Mouse (Mus musculus) retina, postnatal 7 days (tissue): ENCODE measurements at regions not wholly inside any gene's neighbourhood (a gene's known extent, or its start where the extent isn't known, plus 50 kb on each side); places are given as distances from the start of the nearest gene placed in this dataset.

Experiments
- DNase-seq: peaks from one replicate; pipeline ENCODE4 v3.0.0-alpha.2; 2012; ENCODE audit warnings: low read depth, low spot score

- no peak for DNase-seq
These were observed 56.4 kb downstream of the Cd24a start for GRCm38 (mm10) chr10:43634371-43635080.

- no peak for DNase-seq
These were observed 63.3 kb downstream of the Cd24a start for GRCm38 (mm10) chr10:43641169-43641945.

GRCm38 (mm10) chr10:43646326-43646725 lies 68.2 kb downstream of the Cd24a start:
- no peak for DNase-seq

GRCm38 (mm10) chr10:43646965-43647364 lies 68.9 kb downstream of the Cd24a start:
- DNase-seq = no peak

GRCm38 (mm10) chr10:43648186-43648585 lies 70.1 kb downstream of the Cd24a start:
- DNase-seq = peak; percentile 3

- DNase-seq = no peak
These were observed 70.8 kb downstream of the Cd24a start for GRCm38 (mm10) chr10:43648815-43649447.

GRCm38 (mm10) chr10:43650449-43650848 lies 72.4 kb downstream of the Cd24a start:
- no peak for DNase-seq

GRCm38 (mm10) chr10:43651505-43651904 lies 73.4 kb downstream of the Cd24a start:
- no peak for DNase-seq

- DNase-seq = no peak
These were observed 73.8 kb downstream of the Cd24a start for GRCm38 (mm10) chr10:43651915-43652314.

- no peak for DNase-seq
These were observed 77.1 kb downstream of the Cd24a start for GRCm38 (mm10) chr10:43655082-43655671.

GRCm38 (mm10) chr10:43655680-43656079 lies 77.6 kb downstream of the Cd24a start:
- no peak for DNase-seq

GRCm38 (mm10) chr10:43656207-43656606 lies 78.1 kb downstream of the Cd24a start:
- DNase-seq = no peak

GRCm38 (mm10) chr10:43657501-43658225 lies 79.6 kb downstream of the Cd24a start:
- DNase-seq = no peak

- DNase-seq = no peak
These were observed 80.1 kb downstream of the Cd24a start for GRCm38 (mm10) chr10:43658226-43658593.

- no peak for DNase-seq
These were observed 86.8 kb downstream of the Cd24a start for GRCm38 (mm10) chr10:43664844-43665243.

- DNase-seq = no peak
These were observed 88.4 kb downstream of the Cd24a start for GRCm38 (mm10) chr10:43666262-43667085.

GRCm38 (mm10) chr10:43667086-43667690 lies 89.1 kb downstream of the Cd24a start:
- no peak for DNase-seq

- DNase-seq = no peak
These were observed 89.7 kb downstream of the Cd24a start for GRCm38 (mm10) chr10:43667732-43668247.

GRCm38 (mm10) chr10:43669471-43669870 lies 91.4 kb downstream of the Cd24a start:
- no peak for DNase-seq

GRCm38 (mm10) chr10:43670745-43671144 lies 92.7 kb downstream of the Cd24a start:
- DNase-seq = no peak
